Mouse (Mus musculus) intestine, embryonic 14.5 days (tissue): ENCODE measurements around the gene Pcbp4. TPM values are rescaled to one million over a fixed set of nuclear protein-coding genes. Genes with fewer than 3 reads are reported as not detected.

Experiments used
- polyA plus RNA-seq: library from polyadenylated mRNA; unstranded; fragments of >200 nt; fragmentation: Nextera tagmentation; extraction: Ambion mirVana; gene quantifications from 2 replicates; pipeline ENCODE4 v1.2.1, GENCODE M21; 2014

Pcbp4 gene
- polyA plus RNA-seq, 1 experiment from 2014 or later = 55.3 TPM

Other genes starting within 250 kb of the Pcbp4 start
- gene Tlr9, start 230.7 kb upstream of the Pcbp4 start, polyA plus RNA-seq = 0.08 TPM in 1 of 2 replicates, not detected in the other
- 102 and 109 TPM in 2 replicates for gene Alas1, start 204.6 kb upstream of the Pcbp4 start, polyA plus RNA-seq
- 29.1 and 29.6 TPM in 2 replicates for gene Poc1a, start 172.2 kb upstream of the Pcbp4 start, polyA plus RNA-seq
- gene Dusp7, start 84.7 kb upstream of the Pcbp4 start, polyA plus RNA-seq = 16.5 and 19.8 TPM in 2 replicates
- gene Rpl29, start 23.8 kb upstream of the Pcbp4 start, polyA plus RNA-seq = 1,252 and 1,315 TPM in 2 replicates
- gene Acy1, start 15.0 kb upstream of the Pcbp4 start, polyA plus RNA-seq = 38.6 and 39.8 TPM in 2 replicates
- 25.7 and 27.2 TPM in 2 replicates for gene Abhd14b, start 5.8 kb upstream of the Pcbp4 start, polyA plus RNA-seq
- 55.9 and 58.2 TPM in 2 replicates for gene Abhd14a, start 5.6 kb upstream of the Pcbp4 start, polyA plus RNA-seq
- gene Gpr62, start 12.6 kb downstream of the Pcbp4 start, polyA plus RNA-seq = 0.08 and 0.41 TPM in 2 replicates
- 51.7 and 52.4 TPM in 2 replicates for gene Rrp9, start 22.7 kb downstream of the Pcbp4 start, polyA plus RNA-seq
- gene Parp3, start 23.7 kb downstream of the Pcbp4 start, polyA plus RNA-seq = 1.7 and 2.2 TPM in 2 replicates
- not detected in 2 replicates for gene Iqcf1, start 46.7 kb downstream of the Pcbp4 start, polyA plus RNA-seq
- gene Iqcf5, start 61.3 kb downstream of the Pcbp4 start, polyA plus RNA-seq = not detected in 2 replicates
- gene Iqcf3, start 108.3 kb downstream of the Pcbp4 start, polyA plus RNA-seq = not detected in 2 replicates
- not detected in 2 replicates for gene Iqcf4, start 117.7 kb downstream of the Pcbp4 start, polyA plus RNA-seq
- not detected in 2 replicates for gene Iqcf6, start 173.3 kb downstream of the Pcbp4 start, polyA plus RNA-seq
- gene Grm2, start 202.8 kb downstream of the Pcbp4 start, polyA plus RNA-seq = not detected in 2 replicates
- gene Tex264, start 232.6 kb downstream of the Pcbp4 start, polyA plus RNA-seq = 47.8 and 49.8 TPM in 2 replicates